15 mouse cellular contexts compared by ENCODE assay signal in genomic region chr9:102477767-102478450, GRCm38 (mm10). TPM values are rescaled to one million over a fixed set of nuclear protein-coding genes. Genes with fewer than 3 reads are reported as not detected.
DNase-seq lines count a peak whose midpoint lies in the region; ATAC-seq lines count a peak whose summit lies in the region.
"Had no signal": no experiment of that assay in that cellular context is flagged by ENCODE, and none has a peak within 500 bp of the region (broad histone marks: within the 10 kb centered on the region; RNA-seq: fewer than 3 reads in every experiment).

No protein-coding gene starts in this region.

- no peak overlapping the region for H3K4me3 ChIP-seq in heart, embryonic 10.5 days
- no peak overlapping the region for H3K4me3 ChIP-seq in kidney, embryonic 15.5 days (replicated peaks)
- H3K4me3 ChIP-seq: heart, embryonic 15.5 days; megakaryocyte, embryonic 14.5 days; neural tube, embryonic 13.5 days had no signal

- no peaks in the 10 kb centered on the region for H3K9me3 ChIP-seq in heart, embryonic 10.5 days
- H3K9me3 ChIP-seq in kidney, embryonic 15.5 days (replicated peaks) = no peaks in the 10 kb centered on the region
- H3K9me3 ChIP-seq: heart, embryonic 15.5 days; neural tube, embryonic 13.5 days had no signal

- WGBS in heart, embryonic 10.5 days = 77% methylated on average over 6 of the region's 6 CpGs
- 86% methylated on average over 6 of the region's 6 CpGs for WGBS in kidney, embryonic 15.5 days

- H3K4me2 ChIP-seq in kidney, embryonic 15.5 days = no peak overlapping the region
- H3K4me2 ChIP-seq: heart, embryonic 15.5 days; neural tube, embryonic 13.5 days had no signal

- DNase-seq in heart, embryonic 10.5 days (ENCODE audit: low spot score) = peak; percentile 51
- DNase-seq in heart, adult 9 months (ENCODE audit: low spot score in 2 of 2) = no peak
- peak; percentile 31 for DNase-seq in Muller cell, postnatal 12 days (ENCODE audit: inconsistent ontology term)
- DNase-seq in gastrocnemius, postnatal 25 days = peak; percentile 20
- peak; percentile 35 for DNase-seq in lung, postnatal 10 days
- DNase-seq in kidney, adult 9 months = no peak
- no peak for DNase-seq in thymus, postnatal 4 days
- DNase-seq: cerebellum, adult 9-11 months; kidney, postnatal 10 days had no signal

- no peak overlapping the region for H3K27ac ChIP-seq in heart, embryonic 10.5 days
- no peak overlapping the region for H3K27ac ChIP-seq in kidney, embryonic 15.5 days
- H3K27ac ChIP-seq: heart, embryonic 15.5 days; neural tube, embryonic 13.5 days had no signal

- no peak overlapping the region for H3K9ac ChIP-seq in kidney, embryonic 15.5 days
- H3K9ac ChIP-seq: heart, embryonic 15.5 days; neural tube, embryonic 13.5 days had no signal

- H3K27me3 ChIP-seq in heart, embryonic 10.5 days (ENCODE audit: insufficient read depth, poor library complexity, severe bottlenecking) = no peaks in the 10 kb centered on the region
- no peaks in the 10 kb centered on the region for H3K27me3 ChIP-seq in kidney, embryonic 15.5 days
- H3K27me3 ChIP-seq: heart, embryonic 15.5 days; neural tube, embryonic 13.5 days had no signal

- no peak for ATAC-seq in kidney, embryonic 15.5 days (replicated peaks; ENCODE audit: low FRiP score)

- no peaks in the 10 kb centered on the region for H3K4me1 ChIP-seq in heart, embryonic 10.5 days
- no peaks in the 10 kb centered on the region for H3K4me1 ChIP-seq in kidney, embryonic 15.5 days
- H3K4me1 ChIP-seq: heart, embryonic 15.5 days; megakaryocyte, embryonic 14.5 days; neural tube, embryonic 13.5 days had no signal

- H3K36me3 ChIP-seq in heart, embryonic 10.5 days = no peaks in the 10 kb centered on the region
- no peaks in the 10 kb centered on the region for H3K36me3 ChIP-seq in kidney, embryonic 15.5 days
- H3K36me3 ChIP-seq: G1E; heart, embryonic 15.5 days; neural tube, embryonic 13.5 days had no signal

RNA-seq across cellular contexts. Expression of gene Ky, which starts 27.6 kb away (rescaled TPM):
- 0.21 and 1.1 TPM in 2 replicates for polyA plus RNA-seq in heart, embryonic 10.5 days (2016; fragmentation: Nextera tagmentation; extraction: Ambion mirVana)
- total RNA-seq in gastrocnemius, postnatal 25 days (2021) = 100 to 1,000 TPM in 1 of 2 experiments, 10 to 100 TPM in 1; 75.2 to 114 TPM
- polyA plus RNA-seq in kidney, embryonic 15.5 days (2015; fragmentation: Nextera tagmentation; extraction: Ambion mirVana) = 0.27 and 0.41 TPM in 2 replicates
- polyA plus RNA-seq: G1E; liver, adult 2 months had no signal

Comparison
In these comparisons a context has a peak if more than half of its experiments do, and no peak if none do; other contexts are left out.
1. DNase-seq: peak in heart, embryonic 10.5 days (single experiment), Muller cell, postnatal 12 days (single experiment), gastrocnemius, postnatal 25 days (single experiment) and lung, postnatal 10 days (single experiment); none in heart, adult 9 months (0 of 2), kidney, adult 9 months (single experiment) and thymus, postnatal 4 days (single experiment).